Mouse (Mus musculus): ENCODE data around the gene Alyref. TPM values are rescaled to one million over a fixed set of nuclear protein-coding genes. Genes with fewer than 3 reads are reported as not detected.
A peak's percentile ranks its signal among the peaks of the same experiment; 100 is the strongest.

Alyref gene
- total and polyA plus RNA-seq, 3 experiments: 600 to 1,072 TPM; not detected in 1

DNA sequence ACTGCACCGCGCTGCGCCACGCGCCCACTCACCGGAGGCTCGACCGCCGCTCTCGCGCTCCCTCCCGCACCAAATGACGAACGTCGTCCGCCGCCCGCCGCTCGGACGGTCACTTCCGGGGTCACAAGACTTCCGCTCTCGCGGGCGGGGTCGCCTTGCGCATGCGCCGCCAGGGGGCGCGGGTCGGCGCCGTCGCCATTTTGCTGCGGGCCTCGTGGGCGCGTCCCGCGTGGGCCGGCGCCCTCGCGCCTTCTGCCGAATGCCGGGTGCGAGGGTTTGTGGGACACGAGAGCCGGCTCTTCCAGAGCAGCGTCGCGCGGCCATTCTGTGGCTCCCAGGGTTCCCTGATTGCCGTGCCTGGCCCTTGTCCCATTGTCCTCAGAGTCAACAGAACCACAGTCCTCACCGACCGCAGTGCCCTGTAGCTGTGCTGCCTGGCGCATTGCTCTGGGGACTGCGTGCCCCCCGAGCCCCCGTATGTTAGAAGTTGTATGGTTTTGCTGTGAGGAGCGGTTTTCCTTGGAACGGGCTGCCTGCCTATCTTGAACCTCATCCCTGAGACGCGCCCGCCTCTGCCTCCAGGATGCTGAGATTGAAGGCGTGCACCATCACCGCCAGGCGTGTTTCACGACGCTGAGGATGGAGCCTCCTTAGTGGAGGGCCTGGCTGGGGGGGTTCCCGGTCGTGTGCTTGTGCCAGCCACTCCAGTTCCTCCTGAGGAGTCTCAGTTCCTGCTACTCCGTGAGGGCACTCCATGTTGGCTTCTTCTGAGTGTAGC, 16.5 kb downstream of the Alyref start, which contains the start of gene Arhgdia (continued):
- peak; percentile 81 for TF ChIP-seq MAZ (IDR thresholded peaks at IDR 0.05; ENCODE audit: low read depth, low read length)
- TF ChIP-seq POLR2A (IDR thresholded peaks at IDR 0.05; ENCODE audit: control insufficient read depth in 1 of 2, insufficient read depth in 1 of 2, low read depth in 1 of 2, low read length in 2 of 2, poor library complexity in 1 of 2): peak; percentile 79 to 89
- TF ChIP-seq POLR2AphosphoS2 (IDR thresholded peaks at IDR 0.05; ENCODE audit: low read length): peak; percentile 80
- no peak for TF ChIP-seq JUND (IDR thresholded peaks at IDR 0.05; ENCODE audit: low read depth, low read length)
- peak; percentile 66 for TF ChIP-seq MXI1 (IDR thresholded peaks at IDR 0.05; ENCODE audit: low read depth, low read length)

DNA sequence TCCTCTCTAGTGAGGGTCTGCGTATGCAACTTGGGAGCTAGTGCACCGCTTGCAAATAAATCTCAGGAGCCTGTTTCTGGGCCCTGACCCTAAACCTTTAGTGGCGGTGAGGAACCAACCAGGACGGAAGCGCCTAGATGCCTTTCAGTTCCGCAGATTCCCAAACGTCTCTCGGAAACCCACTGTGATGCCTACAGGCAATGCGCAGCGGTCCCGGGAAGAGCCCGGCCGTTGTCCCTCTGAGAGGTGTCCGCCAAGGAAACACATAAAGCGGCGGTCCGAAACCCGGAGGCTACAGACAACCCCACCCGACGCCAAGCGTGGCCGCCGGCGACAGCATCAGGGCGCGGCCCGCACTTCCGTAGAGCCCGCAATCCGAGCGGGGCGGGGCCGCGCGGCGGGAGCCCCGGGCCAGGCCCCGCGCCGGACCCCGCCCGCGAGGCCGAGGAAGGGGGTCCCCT, 17.3 kb downstream of the Alyref start:
- peak overlapping the region; percentile 67 for H3K27ac ChIP-seq (ENCODE audit: control insufficient read depth, low read depth, low read length)
- H3K36me3 ChIP-seq (ENCODE audit: control insufficient read depth in 1 of 2, insufficient read depth in 2 of 2, low read length in 2 of 2): peaks cover 4 to 12% of the 10 kb centered on the region in 2 experiments; a peak in 3 of 4 replicates
- TF ChIP-seq POLR2A (IDR thresholded peaks at IDR 0.05; ENCODE audit: control insufficient read depth in 1 of 2, insufficient read depth in 1 of 2, low read depth in 1 of 2, low read length in 2 of 2, poor library complexity in 1 of 2) (peak in 1 of 2 experiments; percentile 48; a peak in 1 of 4 replicates), ETS1 (IDR thresholded peaks at IDR 0.05; ENCODE audit: low read depth, low read length) (no peak), UBTF (IDR thresholded peaks at IDR 0.05; ENCODE audit: borderline replicate concordance, insufficient read depth, low read depth, low read length) (peak; percentile 86; the same call in 1 of the 2 replicates), NRF1 (IDR thresholded peaks at IDR 0.05; ENCODE audit: insufficient read depth, low read depth, low read length, poor library complexity, severe bottlenecking) (no peak), TBP (IDR thresholded peaks at IDR 0.05; ENCODE audit: low read depth, low read length) (0 out of 2 replicates have a peak, but pooled peaks have one; percentile 29)
- H3K9me3 ChIP-seq (replicated peaks; ENCODE audit: insufficient read depth, low read length): no peaks in the 10 kb centered on the region
- peak overlapping the region; percentile 84 for H3K9ac ChIP-seq (ENCODE audit: control insufficient read depth, low read depth, low read length, poor library complexity, severe bottlenecking)
- no peaks in the 10 kb centered on the region for H3K27me3 ChIP-seq (ENCODE audit: control insufficient read depth in 1 of 2, insufficient read depth in 2 of 2, low read length in 2 of 2)
- DNase-seq (ENCODE audit: low read depth, low spot score): peak; percentile 65
- peaks cover 5 to 18% of the 10 kb centered on the region in 2 experiments for H3K4me1 ChIP-seq (ENCODE audit: control insufficient read depth in 1 of 2, insufficient read depth in 2 of 2, low read length in 2 of 2)
- peak overlapping the region; percentile 76 to 94 for H3K4me3 ChIP-seq (ENCODE audit: control insufficient read depth in 1 of 2, insufficient read depth in 1 of 2, low read depth in 2 of 2, low read length in 2 of 2)
- H3K79me2 ChIP-seq (ENCODE audit: control insufficient read depth, insufficient read depth, low read length, poor library complexity): peaks cover 35% of the 10 kb centered on the region

GRCm38 (mm10) chr11:120580190-120580589, 18.0 kb downstream of the Alyref start:
- no peaks in the 10 kb centered on the region for H3K9me3 ChIP-seq (replicated peaks; ENCODE audit: insufficient read depth, low read length)
- H3K4me3 ChIP-seq (ENCODE audit: control insufficient read depth in 1 of 2, insufficient read depth in 1 of 2, low read depth in 2 of 2, low read length in 2 of 2): peak overlapping the region; percentile 76 to 94
- H3K79me2 ChIP-seq (ENCODE audit: control insufficient read depth, insufficient read depth, low read length, poor library complexity): peaks cover 35% of the 10 kb centered on the region
- peaks cover 4 to 12% of the 10 kb centered on the region in 2 experiments; a peak in 3 of 4 replicates for H3K36me3 ChIP-seq (ENCODE audit: control insufficient read depth in 1 of 2, insufficient read depth in 2 of 2, low read length in 2 of 2)
- no peaks in the 10 kb centered on the region for H3K27me3 ChIP-seq (ENCODE audit: control insufficient read depth in 1 of 2, insufficient read depth in 2 of 2, low read length in 2 of 2)
- peak overlapping the region; percentile 84 for H3K9ac ChIP-seq (ENCODE audit: control insufficient read depth, low read depth, low read length, poor library complexity, severe bottlenecking)
- peaks cover 5 to 18% of the 10 kb centered on the region in 2 experiments for H3K4me1 ChIP-seq (ENCODE audit: control insufficient read depth in 1 of 2, insufficient read depth in 2 of 2, low read length in 2 of 2)
- H3K27ac ChIP-seq (ENCODE audit: control insufficient read depth, low read depth, low read length): peak overlapping the region; percentile 67
- DNase-seq (ENCODE audit: low read depth, low spot score): peak; percentile 82
- TF ChIP-seq NRF1 (IDR thresholded peaks at IDR 0.05; ENCODE audit: insufficient read depth, low read depth, low read length, poor library complexity, severe bottlenecking) (peak; percentile 62; the same call in 1 of the 2 replicates), ETS1 (IDR thresholded peaks at IDR 0.05; ENCODE audit: low read depth, low read length) (no peak), ELF1 (IDR thresholded peaks at IDR 0.05; ENCODE audit: low read depth, low read length) (0 out of 2 replicates have a peak, but pooled peaks have one; percentile 12), NELFE (IDR thresholded peaks at IDR 0.05; ENCODE audit: low read depth, low read length) (no peak; the same call in 1 of the 2 replicates), TAL1 (IDR thresholded peaks at IDR 0.05; ENCODE audit: low read length) (0 out of 2 replicates have a peak, but pooled peaks have one; percentile 15), POLR2AphosphoS2 (IDR thresholded peaks at IDR 0.05; ENCODE audit: low read length) (no peak), MXI1 (IDR thresholded peaks at IDR 0.05; ENCODE audit: low read depth, low read length) (peak; percentile 42; the same call in 1 of the 2 replicates), GATA1 (IDR thresholded peaks at IDR 0.05; ENCODE audit: low read depth, low read length) (no peak), MAFK (IDR thresholded peaks at IDR 0.05; ENCODE audit: borderline replicate concordance, low read depth, low read length) (no peak)

All from MEL (cell line).